Mouse (Mus musculus) lung, adult 2 months (tissue): ENCODE measurements around the gene Adora2a.

Experiments used
- CTCF ChIP-seq: fragments of 200-500 bp; IDR thresholded peaks from 2 replicates; pipeline ENCODE4 v1.5.1; 2011; ENCODE audit warnings: mild to moderate bottlenecking, low read length, control low read depth; ENCODE audit not compliant: insufficient read depth
- POLR2A ChIP-seq: fragments of 200-500 bp; IDR thresholded peaks from 2 replicates; pipeline ENCODE4 v1.6.1; 2011; ENCODE audit warnings: low read depth, mild to moderate bottlenecking, control low read depth, low read length, borderline replicate concordance; ENCODE audit errors: extremely low read depth

GRCm38 (mm10) chr10:75293288-75293687 is 23.4 kb upstream of the Adora2a start:
- TF ChIP-seq POLR2A: no peak
- no peak for TF ChIP-seq CTCF
